Mouse (Mus musculus): ENCODE measurements around the gene Zbed4.

DNA sequence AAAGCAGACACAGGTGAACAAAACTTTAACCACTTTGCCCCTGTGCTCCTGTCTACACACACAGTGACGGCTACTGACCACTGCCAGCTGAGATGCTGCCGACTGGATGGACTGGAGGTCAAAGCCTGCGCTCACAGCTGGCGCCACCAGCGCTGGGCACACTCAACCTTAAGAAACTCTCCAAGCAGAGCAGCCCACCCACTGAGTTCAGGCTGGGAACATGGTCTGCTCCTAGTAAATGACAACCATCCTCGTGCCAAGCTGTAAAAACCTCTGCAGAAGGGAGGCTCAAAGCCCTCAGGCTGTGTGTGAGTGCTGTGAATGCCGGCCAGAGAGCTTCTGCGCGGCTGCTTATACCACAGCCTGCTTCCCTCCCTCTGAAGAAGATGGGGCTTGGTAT is 34.2 kb upstream of the Zbed4 start:
- TF ChIP-seq CTCF (IDR thresholded peaks at IDR 0.05; ENCODE audit: borderline replicate concordance, insufficient read depth, low read length) (no peak), POLR2A (IDR thresholded peaks at IDR 0.05; ENCODE audit: low read depth, low read length) (no peak)
